Mouse (Mus musculus) neural tube, embryonic 14.5 days (tissue): ENCODE measurements at regions not wholly inside any gene's neighbourhood (a gene's known extent, or its start where the extent isn't known, plus 50 kb on each side); places are given as distances from the start of the nearest gene placed in this dataset.

Source experiments
- ATAC-seq: fragments of 200-750 bp; cut with Nextera tagmentation; 2 replicates; pipeline ENCODE4 v1.8.0; 2017; ENCODE audit warnings: low read depth, mild to moderate bottlenecking, moderate TSS enrichment, moderate library complexity
- H3K27ac ChIP-seq: fragments of 300-500 bp; sonication (generic); 2 replicates; pipeline ENCODE4 v1.5.1; 2014; ENCODE audit warnings: low read depth, mild to moderate bottlenecking, control low read depth, low read length, moderate library complexity, mixed read lengths
- H3K27me3 ChIP-seq: fragments of 300-500 bp; sonication (generic); 2 replicates; pipeline ENCODE4 v1.6.1; 2014; ENCODE audit warnings: low read length; ENCODE audit not compliant: control insufficient read depth, insufficient read depth
- H3K36me3 ChIP-seq: fragments of 300-500 bp; sonication (generic); 2 replicates; pipeline ENCODE4 v1.6.1; 2014; ENCODE audit warnings: low read length, mixed read lengths; ENCODE audit not compliant: control insufficient read depth, insufficient read depth
- H3K4me1 ChIP-seq: fragments of 300-500 bp; sonication (generic); 2 replicates; pipeline ENCODE4 v1.6.1; 2014; ENCODE audit warnings: low read length; ENCODE audit not compliant: control insufficient read depth, insufficient read depth
- H3K4me2 ChIP-seq: fragments of 300-500 bp; sonication (generic); 2 replicates; pipeline ENCODE4 v1.6.1; 2014; ENCODE audit warnings: mild to moderate bottlenecking, low read depth, low read length, control low read depth
- H3K4me3 ChIP-seq: fragments of 300-500 bp; sonication (generic); 2 replicates; pipeline ENCODE4 v1.5.1; 2014; ENCODE audit warnings: low read depth, low read length, control low read depth, mixed read lengths
- H3K9ac ChIP-seq: fragments of 300-500 bp; sonication (generic); replicated peaks from 2 replicates; pipeline ENCODE4 v1.6.1; 2014; ENCODE audit warnings: low read depth, mild to moderate bottlenecking, control low read depth, low read length, mixed read lengths
- H3K9me3 ChIP-seq: fragments of 300-500 bp; sonication (generic); 2 replicates; pipeline ENCODE4 v1.6.1; 2016; ENCODE audit warnings: low read length; ENCODE audit not compliant: control insufficient read depth
- WGBS: fragments of 180-500 bp; shearing (Covaris S2); extraction: QIAGEN DNeasy Blood & Tissue Kit; methylation state at CpG from one replicate; pipeline ENCODE4 v1.1.7; 2014; 5-methylcytosine and 5-hydroxymethylcytosine counted together

- Histone ChIP-seq H3K4me3 (no peak overlapping the region), H3K4me1 (no peaks in the 10 kb centered on the region), H3K4me2 (no peak overlapping the region), H3K9me3 (no peaks in the 10 kb centered on the region), H3K27me3 (no peaks in the 10 kb centered on the region), H3K9ac (no peak overlapping the region), H3K36me3 (no peaks in the 10 kb centered on the region), H3K27ac (no peak overlapping the region)
- WGBS, result 81% methylated on average over 7 of the region's 7 CpGs
- no peak for ATAC-seq
These were observed 652.9 kb upstream of the Gm19410 start for GRCm38 (mm10) chr8:35112591-35113265.

GRCm38 (mm10) chr8:35114031-35114430 is 651.6 kb upstream of the Gm19410 start:
- WGBS, result 65% methylated on average over 10 of the region's 10 CpGs
- no peaks in the 10 kb centered on the region for H3K4me1 ChIP-seq
- no peak overlapping the region for H3K4me2 ChIP-seq
- no peak overlapping the region for H3K27ac ChIP-seq
- peak; percentile 46; the same call in 1 of the 2 replicates for ATAC-seq
- H3K4me3 ChIP-seq, result no peak overlapping the region
- H3K9me3 ChIP-seq, result no peaks in the 10 kb centered on the region
- H3K36me3 ChIP-seq, result no peaks in the 10 kb centered on the region
- no peaks in the 10 kb centered on the region for H3K27me3 ChIP-seq
- no peak overlapping the region for H3K9ac ChIP-seq

GRCm38 (mm10) chr8:35120612-35121011 is 645.0 kb upstream of the Gm19410 start:
- no peaks in the 10 kb centered on the region for H3K27me3 ChIP-seq
- no peaks in the 10 kb centered on the region for H3K9me3 ChIP-seq
- H3K36me3 ChIP-seq, result no peaks in the 10 kb centered on the region
- 80% methylated on average over 5 of the region's 5 CpGs for WGBS
- no peak overlapping the region for H3K4me3 ChIP-seq
- no peak overlapping the region for H3K9ac ChIP-seq
- H3K27ac ChIP-seq, result no peak overlapping the region
- H3K4me2 ChIP-seq, result no peak overlapping the region
- H3K4me1 ChIP-seq, result 0 out of 2 replicates have a peak, but pooled peaks cover 7% of the 10 kb centered on the region
- no peak for ATAC-seq

- Histone ChIP-seq H3K4me1 (0 out of 2 replicates have a peak, but pooled peaks cover 7% of the 10 kb centered on the region), H3K9ac (no peak overlapping the region), H3K4me2 (no peak overlapping the region), H3K4me3 (no peak overlapping the region), H3K27me3 (no peaks in the 10 kb centered on the region), H3K36me3 (no peaks in the 10 kb centered on the region), H3K27ac (no peak overlapping the region), H3K9me3 (no peaks in the 10 kb centered on the region)
- WGBS, result 85% methylated on average over 8 of the region's 8 CpGs
- ATAC-seq, result no peak
These were observed 644.5 kb upstream of the Gm19410 start for GRCm38 (mm10) chr8:35121084-35121483.

GRCm38 (mm10) chr8:35123196-35123621 is 642.4 kb upstream of the Gm19410 start:
- Histone ChIP-seq H3K4me1 (0 out of 2 replicates have a peak, but pooled peaks cover 7% of the 10 kb centered on the region), H3K36me3 (no peaks in the 10 kb centered on the region), H3K9ac (no peak overlapping the region), H3K27ac (no peak overlapping the region), H3K9me3 (no peaks in the 10 kb centered on the region), H3K4me3 (peak overlapping the region; percentile 14), H3K4me2 (peak overlapping the region; percentile 47), H3K27me3 (no peaks in the 10 kb centered on the region)
- ATAC-seq, result no peak
- 3% methylated on average over 14 of the region's 14 CpGs for WGBS

GRCm38 (mm10) chr8:35125179-35125578 is 640.4 kb upstream of the Gm19410 start:
- no peak for ATAC-seq
- Histone ChIP-seq H3K4me2 (no peak overlapping the region), H3K27me3 (no peaks in the 10 kb centered on the region), H3K9me3 (no peaks in the 10 kb centered on the region), H3K4me3 (no peak overlapping the region), H3K9ac (no peak overlapping the region), H3K27ac (no peak overlapping the region), H3K36me3 (no peaks in the 10 kb centered on the region), H3K4me1 (0 out of 2 replicates have a peak, but pooled peaks cover 7% of the 10 kb centered on the region)
- 81% methylated on average over 3 of the region's 3 CpGs for WGBS

- Histone ChIP-seq H3K4me1 (no peaks in the 10 kb centered on the region), H3K9ac (no peak overlapping the region), H3K9me3 (no peaks in the 10 kb centered on the region), H3K4me2 (no peak overlapping the region), H3K27me3 (no peaks in the 10 kb centered on the region), H3K4me3 (no peak overlapping the region), H3K27ac (no peak overlapping the region), H3K36me3 (no peaks in the 10 kb centered on the region)
- 84% methylated on average over 1 of the region's 1 CpGs for WGBS
- no peak for ATAC-seq
These were observed 633.3 kb upstream of the Gm19410 start for GRCm38 (mm10) chr8:35132281-35132680.

- ATAC-seq, result no peak
- no peaks in the 10 kb centered on the region for H3K36me3 ChIP-seq
- no peak overlapping the region for H3K9ac ChIP-seq
- H3K4me2 ChIP-seq, result no peak overlapping the region
- no peaks in the 10 kb centered on the region for H3K27me3 ChIP-seq
- no peak overlapping the region for H3K27ac ChIP-seq
- H3K9me3 ChIP-seq, result no peaks in the 10 kb centered on the region
- 92% methylated on average over 7 of the region's 7 CpGs for WGBS
- no peak overlapping the region for H3K4me3 ChIP-seq
- H3K4me1 ChIP-seq, result no peaks in the 10 kb centered on the region
These were observed 630.0 kb upstream of the Gm19410 start for GRCm38 (mm10) chr8:35135630-35136029.

GRCm38 (mm10) chr8:35136643-35137042 is 628.9 kb upstream of the Gm19410 start:
- Histone ChIP-seq H3K4me3 (no peak overlapping the region), H3K27ac (no peak overlapping the region), H3K4me1 (no peaks in the 10 kb centered on the region), H3K9ac (no peak overlapping the region), H3K36me3 (no peaks in the 10 kb centered on the region), H3K9me3 (no peaks in the 10 kb centered on the region), H3K27me3 (no peaks in the 10 kb centered on the region), H3K4me2 (no peak overlapping the region)
- no peak for ATAC-seq
- whole genome bisulfite sequencing, result 84% methylated on average over 3 of the region's 3 CpGs
